Mouse (Mus musculus) urinary bladder, postnatal 36 days (tissue): ENCODE results near the gene Prkca.

Source experiments
- DNase-seq, 2 experiments: peaks; one replicate each; pipeline ENCODE4 v3.0.0; 2022; ENCODE audit warnings: low spot score in 2 of 2, mixed read lengths in 1 of 2

The Prkca gene

GRCm38 (mm10) chr11:108067161-108067560, 276.6 kb downstream of the Prkca start:
- no peak for DNase-seq

- no peak for DNase-seq
Measured at GRCm38 (mm10) chr11:108064401-108064800, 279.3 kb downstream of the Prkca start.

GRCm38 (mm10) chr11:108063096-108063495, 280.6 kb downstream of the Prkca start:
- no peak for DNase-seq

- DNase-seq: peak in 1 of 2 experiments; percentile 17
Measured at GRCm38 (mm10) chr11:108061571-108062479, 281.9 kb downstream of the Prkca start.

GRCm38 (mm10) chr11:108057138-108057537, 286.6 kb downstream of the Prkca start:
- no peak for DNase-seq

- DNase-seq: no peak
Measured at GRCm38 (mm10) chr11:108054647-108055046, 289.1 kb downstream of the Prkca start.

GRCm38 (mm10) chr11:108053746-108054145, 290.0 kb downstream of the Prkca start:
- DNase-seq: no peak

- DNase-seq: no peak
Measured at GRCm38 (mm10) chr11:108041669-108042068, 302.1 kb downstream of the Prkca start.

- no peak for DNase-seq
Measured at GRCm38 (mm10) chr11:108040823-108041222, 302.9 kb downstream of the Prkca start.

- no peak for DNase-seq
Measured at GRCm38 (mm10) chr11:108039761-108040160, 304.0 kb downstream of the Prkca start.

- no peak for DNase-seq
Measured at GRCm38 (mm10) chr11:108038989-108039388, 304.7 kb downstream of the Prkca start.

GRCm38 (mm10) chr11:108036339-108036738, 307.4 kb downstream of the Prkca start:
- no peak for DNase-seq

- no peak for DNase-seq
Measured at GRCm38 (mm10) chr11:108035761-108036160, 308.0 kb downstream of the Prkca start.

GRCm38 (mm10) chr11:108034376-108034775, 309.4 kb downstream of the Prkca start:
- no peak for DNase-seq

- no peak for DNase-seq
Measured at GRCm38 (mm10) chr11:108032568-108032967, 311.2 kb downstream of the Prkca start.

- DNase-seq: peak; percentile 62 to 67
Measured at GRCm38 (mm10) chr11:108030956-108031604, 312.6 kb downstream of the Prkca start.

GRCm38 (mm10) chr11:108029321-108029720, 314.4 kb downstream of the Prkca start:
- DNase-seq: no peak

GRCm38 (mm10) chr11:108028398-108028797, 315.3 kb downstream of the Prkca start:
- DNase-seq: peak in 1 of 2 experiments; percentile 20

- DNase-seq: peak; percentile 62 to 67
Measured at GRCm38 (mm10) chr11:108025726-108026425, 317.9 kb downstream of the Prkca start.

GRCm38 (mm10) chr11:108023188-108023587, 320.5 kb downstream of the Prkca start:
- peak; percentile 8 to 33 for DNase-seq

GRCm38 (mm10) chr11:108020889-108021288, 322.8 kb downstream of the Prkca start:
- no peak for DNase-seq

GRCm38 (mm10) chr11:108015284-108015683, 328.4 kb downstream of the Prkca start:
- no peak for DNase-seq
